Mouse (Mus musculus) MEL (cell line): ENCODE measurements around the gene Oxtr. TPM values are rescaled to one million over a fixed set of nuclear protein-coding genes. Genes with fewer than 3 reads are reported as not detected.

Experiments
- DNase-seq: peaks from one replicate; pipeline ENCODE4 v3.0.0; 2011; ENCODE audit warnings: low read depth, low spot score
- H3K27ac ChIP-seq: 2 replicates; pipeline ENCODE4 v1.5.1; 2012; ENCODE audit warnings: low read depth, mild to moderate bottlenecking, control low read depth, low read length, moderate library complexity; ENCODE audit not compliant: control insufficient read depth
- H3K27me3 ChIP-seq, 2 experiments: fragments of 150-350 bp in 1 of 2; sonication (generic) in 1 of 2; 2 replicates each; pipeline ENCODE4 v1.6.1; 2012; ENCODE audit warnings: low read length in 2 of 2, mild to moderate bottlenecking in 2 of 2, improper control_type of control experiment in 1 of 2, moderate library complexity in 1 of 2; ENCODE audit not compliant: insufficient read depth in 2 of 2, control insufficient read depth in 1 of 2
- H3K36me3 ChIP-seq, 2 experiments: 2 replicates each; pipeline ENCODE4 v1.6.1; 2012 to 2014; ENCODE audit warnings: low read length in 2 of 2, improper control_type of control experiment in 1 of 2, inconsistent platforms in 1 of 2, mild to moderate bottlenecking in 1 of 2; ENCODE audit not compliant: insufficient read depth in 2 of 2, control insufficient read depth in 1 of 2
- H3K4me1 ChIP-seq, 2 experiments: fragments of 150-350 bp in 1 of 2; sonication (generic) in 1 of 2; 2 replicates each; pipeline ENCODE4 v1.6.1; 2012; ENCODE audit warnings: low read length in 2 of 2, improper control_type of control experiment in 1 of 2, mild to moderate bottlenecking in 1 of 2; ENCODE audit not compliant: insufficient read depth in 2 of 2, control insufficient read depth in 1 of 2
- H3K4me3 ChIP-seq, 2 experiments: fragments of 150-350 bp in 1 of 2; sonication (generic) in 1 of 2; 2 replicates each; pipeline ENCODE4 v1.5.1; 2012; ENCODE audit warnings: low read depth in 2 of 2, low read length in 2 of 2, mild to moderate bottlenecking in 2 of 2, moderate library complexity in 2 of 2, control low read depth in 1 of 2, improper control_type of control experiment in 1 of 2; ENCODE audit not compliant: control insufficient read depth in 1 of 2, insufficient read depth in 1 of 2
- H3K79me2 ChIP-seq: 2 replicates; pipeline ENCODE4 v1.6.1; 2012; ENCODE audit warnings: mild to moderate bottlenecking, low read length, moderate library complexity; ENCODE audit not compliant: control insufficient read depth, poor library complexity, insufficient read depth
- H3K9ac ChIP-seq: 2 replicates; pipeline ENCODE4 v1.6.1; 2012; ENCODE audit warnings: low read depth, mild to moderate bottlenecking, control low read depth, low read length, moderate library complexity; ENCODE audit not compliant: control insufficient read depth, poor library complexity, severe bottlenecking
- H3K9me3 ChIP-seq: fragments of 150-350 bp; sonication (generic); replicated peaks from 2 replicates; pipeline ENCODE4 v1.6.1; 2012; ENCODE audit warnings: mild to moderate bottlenecking, low read length, improper control_type of control experiment, moderate library complexity; ENCODE audit not compliant: insufficient read depth
- GABPA ChIP-seq: IDR thresholded peaks from 2 replicates; pipeline ENCODE4 v1.6.1; 2012; ENCODE audit warnings: low read depth, mild to moderate bottlenecking, inconsistent platforms, low read length, improper control_type of control experiment, moderate library complexity
- KAT2A ChIP-seq: conservative IDR thresholded peaks from 2 replicates; pipeline ENCODE4 v1.6.1; 2012; ENCODE audit warnings: low read depth, low read length, improper control_type of control experiment, inconsistent platforms
- MAX ChIP-seq: IDR thresholded peaks from 2 replicates; pipeline ENCODE4 v1.6.1; 2011; ENCODE audit warnings: low read length, improper control_type of control experiment
- MEF2A ChIP-seq: IDR thresholded peaks from 2 replicates; pipeline ENCODE4 v1.6.1; 2014; ENCODE audit warnings: low read depth, mild to moderate bottlenecking, inconsistent platforms, low read length, improper control_type of control experiment; ENCODE audit not compliant: poor library complexity, insufficient replicate concordance, severe bottlenecking; ENCODE audit errors: extremely low read depth
- MXI1 ChIP-seq: IDR thresholded peaks from 2 replicates; pipeline ENCODE4 v1.6.1; 2011; ENCODE audit warnings: mild to moderate bottlenecking, low read depth, low read length, improper control_type of control experiment
- MYC ChIP-seq: IDR thresholded peaks from 2 replicates; pipeline ENCODE4 v1.6.1; 2011; ENCODE audit warnings: low read depth, mild to moderate bottlenecking, low read length, improper control_type of control experiment, moderate library complexity
- NELFE ChIP-seq: IDR thresholded peaks from 2 replicates; pipeline ENCODE4 v1.6.1; 2011; ENCODE audit warnings: low read depth, low read length, improper control_type of control experiment
- POLR2A ChIP-seq, 2 experiments: IDR thresholded peaks; 2 replicates each; pipeline ENCODE4 v1.6.1; 2011 to 2012; ENCODE audit warnings: low read length in 2 of 2, mild to moderate bottlenecking in 2 of 2, control low read depth in 1 of 2, improper control_type of control experiment in 1 of 2, low read depth in 1 of 2, moderate library complexity in 1 of 2; ENCODE audit not compliant: control insufficient read depth in 1 of 2, insufficient read depth in 1 of 2, poor library complexity in 1 of 2
- POLR2AphosphoS2 ChIP-seq: IDR thresholded peaks from 2 replicates; pipeline ENCODE4 v1.6.1; 2011; ENCODE audit warnings: low read length, improper control_type of control experiment
- POLR2AphosphoS5 ChIP-seq: IDR thresholded peaks from 2 replicates; pipeline ENCODE4 v1.6.1; 2012; ENCODE audit warnings: low read depth, borderline replicate concordance, mild to moderate bottlenecking, inconsistent platforms, low read length, moderate library complexity, mixed read lengths
- RAD21 ChIP-seq: IDR thresholded peaks from 2 replicates; pipeline ENCODE4 v1.6.1; 2011; ENCODE audit warnings: mild to moderate bottlenecking, low read depth, low read length, improper control_type of control experiment
- RCOR1 ChIP-seq: IDR thresholded peaks from 2 replicates; pipeline ENCODE4 v1.6.1; 2012; ENCODE audit warnings: low read depth, mild to moderate bottlenecking, inconsistent platforms, low read length, improper control_type of control experiment
- SMC3 ChIP-seq: IDR thresholded peaks from 2 replicates; pipeline ENCODE4 v1.6.1; 2011; ENCODE audit warnings: low read depth, low read length, improper control_type of control experiment
- TAL1 ChIP-seq: IDR thresholded peaks from 2 replicates; pipeline ENCODE4 v1.6.1; 2012; ENCODE audit warnings: mild to moderate bottlenecking, inconsistent platforms, low read length, moderate library complexity, mixed read lengths
- TCF12 ChIP-seq: IDR thresholded peaks from 2 replicates; pipeline ENCODE4 v1.6.1; 2014; ENCODE audit warnings: low read depth, mild to moderate bottlenecking, inconsistent platforms, low read length, improper control_type of control experiment, moderate library complexity
- USF1 ChIP-seq: IDR thresholded peaks from 2 replicates; pipeline ENCODE4 v1.6.1; 2014; ENCODE audit warnings: low read depth, mild to moderate bottlenecking, inconsistent platforms, low read length, improper control_type of control experiment, moderate library complexity
- USF2 ChIP-seq, 2 experiments: IDR thresholded peaks; 2 replicates each; pipeline ENCODE4 v1.6.1; 2011 to 2012; ENCODE audit warnings: improper control_type of control experiment in 2 of 2, low read length in 2 of 2, borderline replicate concordance in 1 of 2, inconsistent platforms in 1 of 2, low read depth in 1 of 2, mild to moderate bottlenecking in 1 of 2; ENCODE audit not compliant: insufficient read depth in 1 of 2
- ZC3H11A ChIP-seq: IDR thresholded peaks from 2 replicates; pipeline ENCODE4 v1.6.1; 2012; ENCODE audit warnings: low read depth, mild to moderate bottlenecking, inconsistent platforms, low read length, improper control_type of control experiment
- ZNF384 ChIP-seq: IDR thresholded peaks from 2 replicates; pipeline ENCODE4 v1.6.1; 2012; ENCODE audit warnings: low read depth, mild to moderate bottlenecking, inconsistent platforms, low read length, improper control_type of control experiment
- polyA plus RNA-seq, 2 experiments: library from polyadenylated mRNA; stranded (reverse) in 1 of 2; unstranded in 1 of 2; fragments of >175 nt in 1 of 2; fragments of >200 nt in 1 of 2; gene quantifications; 2 replicates each; pipeline versions ENCODE4 v1.2.1 to v1.2.4; 2012; ENCODE audit warnings: low replicate concordance in 2 of 2, low read depth in 1 of 2; ENCODE audit not compliant: insufficient read length in 2 of 2, insufficient read depth in 1 of 2, missing spikeins in 1 of 2
- total RNA-seq: library from RNA; depleted of rRNA; stranded (reverse); fragments of 300-350 nt; gene quantifications from 2 replicates; pipeline ENCODE4 v1.2.3, GENCODE M21; 2012

Oxtr gene
- total and polyA plus RNA-seq, 3 experiments = 0.03 TPM; not detected in 2

DNA sequence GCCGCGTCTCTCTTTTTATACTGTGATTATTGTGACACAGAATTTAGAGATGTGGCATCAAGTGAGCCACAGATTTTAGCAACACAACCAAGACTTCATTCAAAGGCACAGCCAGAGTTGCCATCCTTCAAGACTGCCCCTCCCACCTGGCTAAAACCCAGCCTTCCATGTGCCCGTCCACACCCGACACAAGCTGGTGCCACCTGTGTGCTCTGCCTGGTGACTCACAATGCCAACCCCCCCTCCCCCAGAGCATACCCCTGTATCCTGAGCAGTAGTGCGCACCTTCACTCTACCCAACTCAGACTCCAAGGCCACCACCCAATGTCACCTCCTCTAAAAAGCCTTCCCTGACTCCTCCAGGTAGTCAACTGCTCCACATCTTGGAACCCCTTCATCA is 28.3 kb downstream of the Oxtr start:
- no peak for DNase-seq
- no peaks in the 10 kb centered on the region for H3K36me3 ChIP-seq
- no peak overlapping the region for H3K9ac ChIP-seq
- TF ChIP-seq MEF2A (no peak), RAD21 (no peak), MAX (no peak), MXI1 (no peak), SMC3 (no peak), ZC3H11A (no peak), RCOR1 (no peak), NELFE (no peak), POLR2A (IDR thresholded peaks at IDR 0.05; ENCODE audit: control insufficient read depth in 1 of 2, insufficient read depth in 1 of 2, low read depth in 1 of 2, low read length in 2 of 2, poor library complexity in 1 of 2) (no peak), ZNF384 (no peak), TAL1 (no peak), POLR2AphosphoS2 (no peak), POLR2AphosphoS5 (no peak), USF1 (no peak)
- H3K27ac ChIP-seq = no peak overlapping the region
- no peaks in the 10 kb centered on the region for H3K4me1 ChIP-seq
- no peaks in the 10 kb centered on the region for H3K27me3 ChIP-seq
- H3K79me2 ChIP-seq = no peaks in the 10 kb centered on the region
- H3K9me3 ChIP-seq = no peaks in the 10 kb centered on the region
- H3K4me3 ChIP-seq = no peak overlapping the region

DNA sequence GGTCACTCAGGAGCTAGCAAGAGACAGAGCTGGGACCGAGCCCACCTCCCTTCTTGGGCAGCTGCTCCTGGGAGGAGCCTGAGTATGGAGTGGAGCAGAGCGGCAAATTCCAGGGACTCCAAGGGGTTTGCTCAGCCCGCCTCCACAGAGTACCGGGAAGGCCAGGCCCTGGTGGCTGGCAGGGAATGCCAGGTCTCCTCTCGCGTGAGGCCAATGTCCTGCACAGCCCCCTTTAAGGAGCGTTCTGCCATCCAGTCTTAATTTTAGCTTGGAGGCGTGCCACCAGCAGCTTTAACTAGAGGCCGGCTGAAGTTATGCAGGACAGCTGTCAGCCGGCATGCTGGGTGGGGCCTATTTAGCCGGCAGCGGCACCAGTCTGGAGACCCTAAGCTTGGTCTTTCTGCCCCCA is 30.4 kb downstream of the Oxtr start, which contains the start of gene Cav3:
TSS of gene Cav3 (plus strand) at position 165 of the 409 bp plus-strand sequence.
- Histone ChIP-seq H3K79me2 (no peaks in the 10 kb centered on the region), H3K4me1 (no peaks in the 10 kb centered on the region), H3K27ac (no peak within 1 kb of the TSS), H3K36me3 (no peaks in the 10 kb centered on the region), H3K9ac (no peak within 1 kb of the TSS), H3K9me3 (no peaks in the 10 kb centered on the region), H3K4me3 (no peak within 1 kb of the TSS), H3K27me3 (no peaks in the 10 kb centered on the region)
- TF ChIP-seq RCOR1 = no peak
- TF ChIP-seq POLR2AphosphoS2 = no peak
- TF ChIP-seq KAT2A = no peak
- TF ChIP-seq GABPA = no peak
- no peak for DNase-seq

DNA sequence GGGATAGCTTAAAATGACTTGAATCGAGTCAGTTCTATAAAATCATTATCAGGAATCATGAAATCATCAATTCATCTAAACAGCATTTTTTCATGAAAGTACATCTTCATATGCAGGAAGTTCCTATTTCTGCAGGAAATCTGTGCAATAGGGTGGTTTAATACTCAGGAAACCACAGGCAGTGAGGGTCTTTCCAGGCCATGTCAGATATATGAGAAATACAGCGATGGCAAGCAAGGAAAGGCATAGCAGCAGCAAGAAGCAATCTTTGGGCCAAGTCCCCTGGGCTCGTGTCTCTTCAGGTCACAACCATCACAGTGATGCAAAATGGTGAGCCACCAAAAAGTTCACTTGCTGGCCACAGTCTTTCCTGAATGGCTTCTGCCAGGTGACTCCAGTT is 44.1 kb downstream of the Oxtr start:
- H3K36me3 ChIP-seq = no peaks in the 10 kb centered on the region
- no peak overlapping the region for H3K27ac ChIP-seq
- TF ChIP-seq TCF12 = no peak
- no peak for TF ChIP-seq USF2 (IDR thresholded peaks at IDR 0.05; ENCODE audit: borderline replicate concordance in 1 of 2, insufficient read depth in 1 of 2, low read depth in 1 of 2, low read length in 2 of 2)
- no peak for TF ChIP-seq MYC
- no peak for TF ChIP-seq TAL1
- H3K79me2 ChIP-seq = no peaks in the 10 kb centered on the region
- no peaks in the 10 kb centered on the region for H3K4me1 ChIP-seq
- no peak overlapping the region for H3K4me3 ChIP-seq
- no peaks in the 10 kb centered on the region for H3K27me3 ChIP-seq
- no peak overlapping the region for H3K9ac ChIP-seq
- no peaks in the 10 kb centered on the region for H3K9me3 ChIP-seq
- no peak for DNase-seq
